Mouse (Mus musculus) spleen, postnatal 36 days (tissue): ENCODE results near the gene Pid1.
"Not testable (repeated sequence)": the region's sequence is repeated elsewhere in the genome, so short reads cannot be mapped to it uniquely, and the experiment has no call there.

Source experiments
- DNase-seq, 2 experiments: peaks; one replicate each; pipeline ENCODE4 v3.0.0; 2022; ENCODE audit warnings: low spot score in 2 of 2, mixed read lengths in 1 of 2

Gene Pid1

GRCm38 (mm10) chr1:84359611-84360500 lies 4.1 kb downstream of the Pid1 start:
- no peak for DNase-seq

- no peak for DNase-seq
Observed at GRCm38 (mm10) chr1:84357216-84357615, 6.8 kb downstream of the Pid1 start.

GRCm38 (mm10) chr1:84350262-84350661 lies 13.7 kb downstream of the Pid1 start:
- DNase-seq: peak in 1 of 2 experiments; percentile 25

GRCm38 (mm10) chr1:84347796-84348476 lies 16.0 kb downstream of the Pid1 start:
- DNase-seq: no peak

GRCm38 (mm10) chr1:84332797-84333196 lies 31.2 kb downstream of the Pid1 start:
- not testable (repeated sequence) for DNase-seq

- not testable (repeated sequence) for DNase-seq
Observed at GRCm38 (mm10) chr1:84331861-84332260, 32.1 kb downstream of the Pid1 start.

- no peak for DNase-seq
Observed at GRCm38 (mm10) chr1:84325309-84325708, 38.7 kb downstream of the Pid1 start.

GRCm38 (mm10) chr1:84321327-84321726 lies 42.7 kb downstream of the Pid1 start:
- no peak for DNase-seq

GRCm38 (mm10) chr1:84318569-84318968 lies 45.4 kb downstream of the Pid1 start:
- no peak for DNase-seq

GRCm38 (mm10) chr1:84317827-84318226 lies 46.2 kb downstream of the Pid1 start:
- DNase-seq: peak; percentile 7 to 38

- no peak for DNase-seq
Observed at GRCm38 (mm10) chr1:84309966-84310460, 54.0 kb downstream of the Pid1 start.

- DNase-seq: no peak
Observed at GRCm38 (mm10) chr1:84305713-84306421, 58.1 kb downstream of the Pid1 start.

GRCm38 (mm10) chr1:84302788-84303187 lies 61.2 kb downstream of the Pid1 start:
- peak in 1 of 2 experiments; percentile 27 for DNase-seq

GRCm38 (mm10) chr1:84299719-84300118 lies 64.3 kb downstream of the Pid1 start:
- DNase-seq: no peak

- no peak for DNase-seq
Observed at GRCm38 (mm10) chr1:84286682-84287111, 77.3 kb downstream of the Pid1 start.

- no peak for DNase-seq
Observed at GRCm38 (mm10) chr1:84285620-84286019, 78.4 kb downstream of the Pid1 start.

GRCm38 (mm10) chr1:84284293-84285068 lies 79.5 kb downstream of the Pid1 start:
- DNase-seq: no peak

GRCm38 (mm10) chr1:84283119-84283518 lies 80.9 kb downstream of the Pid1 start:
- no peak for DNase-seq

GRCm38 (mm10) chr1:84280171-84280570 lies 83.8 kb downstream of the Pid1 start:
- DNase-seq: no peak

GRCm38 (mm10) chr1:84278359-84279255 lies 85.4 kb downstream of the Pid1 start:
- no peak for DNase-seq
